Mouse (Mus musculus): ENCODE measurements around the gene Plekha7. TPM values are rescaled to one million over a fixed set of nuclear protein-coding genes. Genes with fewer than 3 reads are reported as not detected.

Plekha7 gene
- polyA plus RNA-seq, 1 experiment, result 38.2 TPM

DNA sequence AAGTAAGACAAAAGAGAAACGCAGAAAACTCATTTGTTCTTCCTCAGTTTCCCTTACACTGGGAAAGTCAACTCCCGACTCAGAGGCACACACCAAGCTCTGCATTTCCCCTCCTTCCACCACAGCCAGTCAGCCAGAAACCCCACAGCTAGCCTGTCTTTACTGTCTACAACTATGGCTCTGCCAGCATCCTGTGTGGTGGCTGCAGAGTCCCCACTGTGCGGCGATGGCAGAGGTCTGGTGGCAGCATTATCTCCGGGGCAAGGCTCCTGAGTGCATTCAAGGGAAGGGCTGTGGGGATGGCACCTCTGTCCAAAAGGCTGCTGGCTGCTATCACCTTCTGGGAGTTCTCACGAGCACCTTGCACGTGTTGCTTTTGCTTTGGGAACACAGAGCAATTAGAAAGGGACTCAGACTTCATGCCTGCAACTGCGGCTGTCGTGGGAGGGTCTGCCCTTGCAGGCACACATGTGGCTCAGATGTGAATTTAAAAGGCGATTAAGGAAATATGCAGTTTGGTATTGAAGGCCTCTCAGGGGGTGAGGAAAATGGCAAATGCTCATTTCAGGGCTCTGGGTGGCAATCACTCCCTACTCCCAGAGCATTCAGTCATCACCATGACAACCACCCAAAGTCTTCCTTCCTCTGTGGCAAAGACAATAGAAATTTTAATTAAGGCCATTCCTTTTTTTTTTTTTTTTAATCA, 98.1 kb downstream of the Plekha7 start:
- Histone ChIP-seq H3K36me3 (ENCODE audit: control insufficient read depth, insufficient read depth, low read length) (no peaks in the 10 kb centered on the region), H3K4me3 (ENCODE audit: low read depth, low read length) (no peak overlapping the region), H3K4me1 (ENCODE audit: control insufficient read depth, insufficient read depth, insufficient read length, low read length) (no peaks in the 10 kb centered on the region; the same call in 1 of the 2 replicates), H3K27ac (ENCODE audit: insufficient read depth, low read depth, low read length) (no peak overlapping the region), H3K27me3 (ENCODE audit: control insufficient read depth, insufficient read depth, low read length) (no peaks in the 10 kb centered on the region)
- TF ChIP-seq POLR2A (IDR thresholded peaks at IDR 0.05; ENCODE audit: low read depth, low read length), result no peak
- no peak for TF ChIP-seq CTCF (IDR thresholded peaks at IDR 0.05; ENCODE audit: extremely low read depth, insufficient read length, insufficient replicate concordance, low read depth, low read length)
- 70% methylated on average over 10 of the region's 10 CpGs for WGBS

- no peak for TF ChIP-seq POLR2A (IDR thresholded peaks at IDR 0.05; ENCODE audit: low read depth, low read length)
- no peak for TF ChIP-seq CTCF (IDR thresholded peaks at IDR 0.05; ENCODE audit: extremely low read depth, insufficient read length, insufficient replicate concordance, low read depth, low read length)
- no peaks in the 10 kb centered on the region for H3K36me3 ChIP-seq (ENCODE audit: control insufficient read depth, insufficient read depth, low read length)
- no peak overlapping the region for H3K27ac ChIP-seq (ENCODE audit: insufficient read depth, low read depth, low read length)
- H3K4me1 ChIP-seq (ENCODE audit: control insufficient read depth, insufficient read depth, insufficient read length, low read length), result peaks cover 5% of the 10 kb centered on the region; the same call in 1 of the 2 replicates
- H3K27me3 ChIP-seq (ENCODE audit: control insufficient read depth, insufficient read depth, low read length), result no peaks in the 10 kb centered on the region
- 85% methylated on average over 8 of the region's 8 CpGs for WGBS
- H3K4me3 ChIP-seq (ENCODE audit: low read depth, low read length), result no peak overlapping the region
These were observed 99.3 kb downstream of the Plekha7 start for GRCm38 (mm10) chr7:116208880-116209279.

DNA sequence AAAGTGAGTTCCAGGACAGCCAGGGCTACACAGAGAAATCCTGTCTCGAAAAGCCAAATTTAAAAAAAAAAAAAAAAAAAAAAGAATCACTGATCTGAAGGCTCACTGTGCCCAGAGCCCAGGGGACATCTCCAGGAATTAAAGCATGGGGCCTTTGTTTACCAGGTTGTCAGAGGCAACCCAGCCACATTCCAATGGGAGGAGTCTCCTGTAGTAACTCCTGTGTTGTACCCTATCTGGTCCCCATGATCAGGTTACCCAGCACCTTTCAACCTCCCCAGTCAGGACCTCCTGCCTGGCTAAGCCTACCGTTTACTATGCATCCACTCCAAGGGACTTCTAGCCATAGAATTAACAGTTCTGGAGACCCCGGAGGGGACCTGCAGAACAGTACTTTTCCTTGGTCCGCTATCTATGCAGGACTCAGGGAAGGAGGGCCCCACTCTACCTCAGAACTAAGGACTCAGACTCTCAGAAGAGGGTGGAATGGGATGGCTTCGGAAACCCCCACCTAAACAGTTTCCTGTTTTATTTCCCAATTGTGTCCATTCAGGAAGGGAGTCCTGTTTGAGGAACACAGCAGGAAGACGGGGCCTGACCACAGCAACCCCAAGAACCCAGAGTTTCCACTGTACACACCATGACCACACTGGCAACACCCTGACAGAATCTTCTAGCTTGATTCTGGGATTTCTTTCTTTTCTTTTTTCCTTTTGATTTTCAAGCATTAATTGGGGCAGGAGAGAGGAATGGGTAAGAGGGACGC, 101.2 kb downstream of the Plekha7 start:
- Histone ChIP-seq H3K27me3 (ENCODE audit: control insufficient read depth, insufficient read depth, low read length) (no peaks in the 10 kb centered on the region), H3K4me3 (ENCODE audit: low read depth, low read length) (no peak overlapping the region), H3K27ac (ENCODE audit: insufficient read depth, low read depth, low read length) (no peak overlapping the region), H3K36me3 (ENCODE audit: control insufficient read depth, insufficient read depth, low read length) (no peaks in the 10 kb centered on the region), H3K4me1 (ENCODE audit: control insufficient read depth, insufficient read depth, insufficient read length, low read length) (peaks cover 17% of the 10 kb centered on the region)
- TF ChIP-seq POLR2A (IDR thresholded peaks at IDR 0.05; ENCODE audit: low read depth, low read length) (no peak), CTCF (IDR thresholded peaks at IDR 0.05; ENCODE audit: extremely low read depth, insufficient read length, insufficient replicate concordance, low read depth, low read length) (no peak)
- 68% methylated on average over 7 of the region's 7 CpGs for WGBS

DNA sequence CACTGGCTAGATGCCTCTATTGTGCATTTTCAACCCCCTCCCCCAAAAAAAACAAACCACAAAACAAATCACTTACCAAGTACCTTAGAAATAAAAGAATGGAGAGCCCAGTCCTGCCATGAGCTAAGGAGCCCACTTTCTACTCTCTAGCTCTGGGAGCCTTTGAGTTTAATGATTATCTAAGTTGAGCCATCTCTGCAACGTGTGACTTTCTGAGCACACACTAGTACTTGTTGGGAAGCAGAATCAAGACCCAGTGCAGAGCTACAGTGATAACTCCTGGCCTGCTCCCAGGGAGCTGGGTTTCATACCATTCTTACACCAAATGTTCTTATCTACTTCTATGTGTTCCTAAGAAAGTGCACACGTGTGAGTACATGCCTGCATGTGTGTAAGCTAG, 102.7 kb downstream of the Plekha7 start:
- WGBS, result 23% methylated on average over 2 of the region's 2 CpGs
- TF ChIP-seq POLR2A (IDR thresholded peaks at IDR 0.05; ENCODE audit: low read depth, low read length), result no peak
- TF ChIP-seq CTCF (IDR thresholded peaks at IDR 0.05; ENCODE audit: extremely low read depth, insufficient read length, insufficient replicate concordance, low read depth, low read length), result no peak
- no peak overlapping the region for H3K4me3 ChIP-seq (ENCODE audit: low read depth, low read length)

GRCm38 (mm10) chr7:116202033-116202681, 106.0 kb downstream of the Plekha7 start:
- Histone ChIP-seq H3K4me3 (ENCODE audit: low read depth, low read length) (no peak overlapping the region), H3K27me3 (ENCODE audit: control insufficient read depth, insufficient read depth, low read length) (no peaks in the 10 kb centered on the region), H3K36me3 (ENCODE audit: control insufficient read depth, insufficient read depth, low read length) (no peaks in the 10 kb centered on the region), H3K4me1 (ENCODE audit: control insufficient read depth, insufficient read depth, insufficient read length, low read length) (peaks cover 41% of the 10 kb centered on the region), H3K27ac (ENCODE audit: insufficient read depth, low read depth, low read length) (peak overlapping the region; percentile 23)
- TF ChIP-seq POLR2A (IDR thresholded peaks at IDR 0.05; ENCODE audit: low read depth, low read length) (no peak), CTCF (IDR thresholded peaks at IDR 0.05; ENCODE audit: extremely low read depth, insufficient read length, insufficient replicate concordance, low read depth, low read length) (no peak)
- WGBS, result 26% methylated on average over 10 of the region's 10 CpGs

More for the DNA sequence above, 102.7 kb downstream of the Plekha7 start:
- Histone ChIP-seq H3K36me3 (ENCODE audit: control insufficient read depth, insufficient read depth, low read length) (no peaks in the 10 kb centered on the region), H3K27me3 (ENCODE audit: control insufficient read depth, insufficient read depth, low read length) (no peaks in the 10 kb centered on the region), H3K27ac (ENCODE audit: insufficient read depth, low read depth, low read length) (no peak overlapping the region), H3K4me1 (ENCODE audit: control insufficient read depth, insufficient read depth, insufficient read length, low read length) (peaks cover 24% of the 10 kb centered on the region)

DNA sequence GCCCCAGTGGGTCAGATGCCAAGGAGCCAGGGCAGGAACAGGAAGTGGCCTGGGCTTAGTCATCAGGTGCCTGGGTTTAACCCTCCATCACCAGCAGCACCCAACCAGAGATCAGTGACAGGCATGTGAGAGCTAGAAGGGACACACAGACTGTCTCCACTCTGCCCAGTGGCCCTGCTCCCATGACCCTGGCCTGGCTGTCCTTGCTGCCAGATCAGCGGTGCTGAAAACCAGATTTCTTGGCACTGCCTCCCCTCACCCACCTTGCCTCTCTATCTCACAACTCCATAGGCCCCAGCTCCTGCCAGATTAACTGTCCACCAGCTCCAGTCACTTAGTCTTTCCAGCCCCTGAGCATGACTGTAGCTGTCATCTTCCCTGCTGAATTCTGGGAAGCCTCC, 107.2 kb downstream of the Plekha7 start:
- WGBS, result 52% methylated on average over 1 of the region's 1 CpGs
- no peaks in the 10 kb centered on the region for H3K27me3 ChIP-seq (ENCODE audit: control insufficient read depth, insufficient read depth, low read length)
- no peak for TF ChIP-seq POLR2A (IDR thresholded peaks at IDR 0.05; ENCODE audit: low read depth, low read length)
- TF ChIP-seq CTCF (IDR thresholded peaks at IDR 0.05; ENCODE audit: extremely low read depth, insufficient read length, insufficient replicate concordance, low read depth, low read length), result no peak
- no peak overlapping the region for H3K4me3 ChIP-seq (ENCODE audit: low read depth, low read length)
- H3K36me3 ChIP-seq (ENCODE audit: control insufficient read depth, insufficient read depth, low read length), result no peaks in the 10 kb centered on the region
- no peak overlapping the region; the same call in 1 of the 2 replicates for H3K27ac ChIP-seq (ENCODE audit: insufficient read depth, low read depth, low read length)
- H3K4me1 ChIP-seq (ENCODE audit: control insufficient read depth, insufficient read depth, insufficient read length, low read length), result peaks cover 53% of the 10 kb centered on the region

DNA sequence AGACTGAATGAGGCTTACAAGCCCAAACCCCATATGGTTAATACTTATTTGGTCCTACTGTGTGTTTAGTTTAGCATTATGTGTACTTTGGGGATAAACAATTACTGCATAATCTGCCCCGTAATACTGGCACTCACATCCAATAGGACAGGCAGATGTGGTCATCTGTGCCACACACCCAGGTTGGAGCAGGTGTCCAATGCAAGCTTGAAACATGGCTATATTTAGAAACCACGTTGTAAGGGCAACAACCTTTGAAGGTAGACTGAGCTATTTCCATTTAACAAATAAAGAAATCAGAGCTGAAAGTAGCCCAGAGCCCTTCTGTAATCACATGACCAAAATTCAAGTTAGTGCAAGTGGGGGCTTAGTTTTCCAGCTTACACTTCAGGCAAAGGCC, 107.6 kb downstream of the Plekha7 start:
- Histone ChIP-seq H3K27me3 (ENCODE audit: control insufficient read depth, insufficient read depth, low read length) (no peaks in the 10 kb centered on the region), H3K36me3 (ENCODE audit: control insufficient read depth, insufficient read depth, low read length) (no peaks in the 10 kb centered on the region), H3K4me3 (ENCODE audit: low read depth, low read length) (no peak overlapping the region), H3K4me1 (ENCODE audit: control insufficient read depth, insufficient read depth, insufficient read length, low read length) (peaks cover 57% of the 10 kb centered on the region), H3K27ac (ENCODE audit: insufficient read depth, low read depth, low read length) (no peak overlapping the region; the same call in 1 of the 2 replicates)
- 38% methylated on average over 2 of the region's 2 CpGs for WGBS
- TF ChIP-seq POLR2A (IDR thresholded peaks at IDR 0.05; ENCODE audit: low read depth, low read length) (no peak), CTCF (IDR thresholded peaks at IDR 0.05; ENCODE audit: extremely low read depth, insufficient read length, insufficient replicate concordance, low read depth, low read length) (no peak)

All from small intestine, adult 2 months (tissue).